Mouse (Mus musculus) testis, adult 2 months (tissue): ENCODE data around the gene Hps3.

Experiments
- CTCF ChIP-seq: fragments of 200-500 bp; IDR thresholded peaks from 2 replicates; pipeline ENCODE4 v1.5.1; 2012; ENCODE audit warnings: low read depth, mild to moderate bottlenecking, inconsistent platforms, low read length, moderate library complexity; ENCODE audit not compliant: control insufficient read depth, insufficient read depth, insufficient replicate concordance
- POLR2A ChIP-seq: fragments of 200-500 bp; IDR thresholded peaks from 2 replicates; pipeline ENCODE4 v1.6.1; 2012; ENCODE audit warnings: low read depth, mild to moderate bottlenecking, inconsistent platforms, low read length, moderate library complexity; ENCODE audit not compliant: control insufficient read depth

- no peak for TF ChIP-seq POLR2A
- no peak for TF ChIP-seq CTCF
Measured at GRCm38 (mm10) chr3:19960570-19961114, 74.5 kb downstream of the Hps3 start.
